Mouse (Mus musculus) cerebellum, adult (tissue): Measurements from ENCODE around the gene Tmem92.
"Not testable (repeated sequence)": the region's sequence is repeated elsewhere in the genome, so short reads cannot be mapped to it uniquely, and the experiment has no call there.

ENCODE experiments used
- ATAC-seq: cut with Nextera tagmentation; 2 replicates; pipeline ENCODE4 v1.9.2; 2017; ENCODE audit warnings: mild to moderate bottlenecking, moderate library complexity, mixed read lengths; ENCODE audit not compliant: insufficient number of reproducible peaks, low FRiP score, low TSS enrichment

The Tmem92 gene

DNA sequence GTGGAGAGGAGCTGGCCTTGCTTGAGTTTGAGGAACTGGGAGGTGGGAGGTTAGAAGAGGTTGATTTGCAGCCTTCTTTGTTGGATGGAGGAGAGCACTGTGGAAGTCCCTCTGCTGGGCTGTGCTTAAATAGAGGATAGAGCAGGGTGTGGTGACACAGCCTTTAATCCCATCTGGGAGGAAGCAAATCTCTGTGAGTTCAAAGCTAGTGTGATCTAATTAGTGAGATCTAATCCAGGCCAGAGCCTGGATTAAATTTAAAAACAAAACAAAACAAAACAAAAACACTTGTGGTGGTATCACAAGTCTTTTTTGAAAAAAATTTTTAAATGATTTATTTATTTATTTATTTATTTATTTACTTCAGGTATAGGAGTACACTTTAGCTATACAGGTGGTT is at the start of gene Tmem92:
Gene Tmem92, minus strand, starts transcription at position 101 of the 400 bp plus-strand sequence.
- no peak for ATAC-seq

DNA sequence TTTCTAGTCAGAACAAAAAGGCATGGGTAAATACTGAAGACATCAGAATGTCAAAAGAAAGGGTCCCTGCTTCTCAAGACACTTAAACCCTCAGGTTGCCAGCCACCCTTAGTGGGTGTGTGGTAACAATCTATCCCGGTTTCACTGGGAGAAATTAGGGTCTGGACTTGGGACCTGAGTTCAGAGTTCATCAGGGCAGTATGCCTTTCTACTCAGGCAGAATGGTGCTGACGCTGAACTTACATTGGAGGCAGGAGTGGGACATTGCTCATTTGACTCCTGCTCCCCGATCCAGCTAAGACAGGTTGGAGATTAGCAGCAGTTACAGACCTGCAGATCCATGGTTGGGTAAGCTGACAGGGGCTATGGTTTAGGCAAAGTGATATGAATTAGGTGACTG is 46.5 kb upstream of the Tmem92 start:
- no peak for ATAC-seq

DNA sequence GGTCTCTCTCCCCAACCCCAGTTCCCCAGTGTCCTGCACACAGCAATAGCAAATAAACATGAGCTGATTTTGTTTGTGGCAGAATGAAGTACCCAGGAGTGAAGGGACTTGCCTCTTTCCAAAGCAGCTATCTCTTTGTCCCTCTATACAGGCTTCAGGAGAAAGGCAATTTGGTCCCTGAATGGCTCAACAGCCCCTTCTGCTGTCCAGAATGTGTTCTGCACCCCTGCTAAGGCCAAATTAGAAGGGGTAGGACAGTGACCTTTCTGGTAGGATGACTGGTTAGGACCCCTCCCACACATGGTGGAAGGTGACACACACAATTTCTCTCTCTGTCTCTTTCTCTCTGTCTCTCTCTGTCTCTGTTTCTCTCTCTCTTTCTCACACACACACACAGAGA is 36.9 kb upstream of the Tmem92 start:
- not testable (repeated sequence) for ATAC-seq

DNA sequence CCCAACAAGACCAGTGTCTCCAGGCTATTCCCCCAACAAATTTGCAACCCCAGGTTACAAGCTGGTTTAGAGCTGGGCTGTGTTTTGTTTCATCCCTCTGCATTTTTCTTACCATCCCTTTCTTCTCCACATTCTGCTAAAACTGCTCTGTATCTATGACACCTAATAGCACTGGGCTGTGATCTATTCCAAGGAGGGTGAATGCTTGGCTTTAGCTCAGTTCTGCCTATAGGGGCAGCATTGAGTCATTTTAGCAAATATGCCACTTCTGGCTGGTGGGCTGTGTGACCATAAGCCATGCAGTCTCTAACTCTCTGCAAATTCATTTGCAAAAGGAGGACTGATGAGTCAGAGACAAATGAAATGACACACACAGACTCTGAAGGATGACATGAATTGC is 36.4 kb upstream of the Tmem92 start:
- ATAC-seq: not testable (repeated sequence)

DNA sequence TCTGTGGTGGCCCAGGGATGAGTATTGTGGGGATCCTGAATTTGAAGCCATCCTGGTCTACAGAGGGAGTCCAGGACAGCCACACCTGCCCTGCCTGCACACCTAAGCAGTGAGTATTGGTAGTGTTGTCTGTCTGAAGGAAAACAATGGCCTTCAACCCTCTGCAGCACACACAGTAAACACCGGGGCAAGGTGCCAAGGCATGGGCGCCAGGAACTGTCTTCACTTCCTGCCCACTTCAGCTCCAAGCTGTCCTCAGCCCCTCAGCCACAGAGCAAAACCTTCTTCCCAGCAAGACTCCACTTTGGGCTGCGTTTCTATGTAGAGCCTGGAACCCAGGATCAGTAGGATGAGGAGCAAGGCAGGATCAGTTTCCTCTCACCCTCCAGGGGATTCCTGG is 29.0 kb upstream of the Tmem92 start:
- not testable (repeated sequence) for ATAC-seq

DNA sequence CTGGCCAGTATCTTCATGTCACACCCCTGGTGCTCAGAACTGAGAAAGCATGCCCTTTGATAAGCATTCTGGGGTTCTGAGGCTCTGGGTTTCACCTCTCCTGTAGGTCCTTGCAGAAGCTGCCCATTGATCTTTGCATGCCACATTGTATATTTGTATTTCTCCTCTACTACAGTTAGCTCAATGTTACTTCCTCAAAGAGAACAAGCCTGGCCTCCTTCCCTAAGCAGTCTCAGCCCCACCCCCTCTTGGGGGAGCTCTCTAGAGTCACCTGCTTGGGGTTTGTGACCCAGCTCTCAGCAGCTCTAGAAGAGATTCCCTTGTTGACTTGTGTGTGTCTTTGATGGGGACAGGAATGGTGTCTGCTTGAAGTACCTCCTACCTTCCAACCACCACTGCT is 9.2 kb upstream of the Tmem92 start:
- no peak for ATAC-seq

DNA sequence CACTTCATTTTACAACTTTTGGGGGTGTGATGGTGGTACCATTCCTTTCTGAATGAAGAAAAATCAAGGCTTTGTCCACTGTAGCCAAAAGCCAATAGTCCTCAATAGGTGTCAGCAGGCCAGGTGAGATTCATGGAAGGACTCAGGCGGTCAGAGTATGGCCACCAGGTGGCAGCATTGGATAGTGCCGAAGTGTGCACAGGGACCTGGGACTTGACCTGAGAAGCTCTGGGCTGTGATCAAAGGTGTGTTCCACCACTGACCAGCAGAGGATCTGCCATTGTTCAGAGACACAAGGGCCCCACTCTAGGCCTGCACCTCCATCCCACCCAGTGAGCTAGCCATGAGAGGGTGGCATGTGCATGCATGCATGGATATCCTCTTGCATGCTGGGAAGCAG is 2.7 kb upstream of the Tmem92 start:
- peak; percentile 56; the same call in 1 of the 2 replicates for ATAC-seq

DNA sequence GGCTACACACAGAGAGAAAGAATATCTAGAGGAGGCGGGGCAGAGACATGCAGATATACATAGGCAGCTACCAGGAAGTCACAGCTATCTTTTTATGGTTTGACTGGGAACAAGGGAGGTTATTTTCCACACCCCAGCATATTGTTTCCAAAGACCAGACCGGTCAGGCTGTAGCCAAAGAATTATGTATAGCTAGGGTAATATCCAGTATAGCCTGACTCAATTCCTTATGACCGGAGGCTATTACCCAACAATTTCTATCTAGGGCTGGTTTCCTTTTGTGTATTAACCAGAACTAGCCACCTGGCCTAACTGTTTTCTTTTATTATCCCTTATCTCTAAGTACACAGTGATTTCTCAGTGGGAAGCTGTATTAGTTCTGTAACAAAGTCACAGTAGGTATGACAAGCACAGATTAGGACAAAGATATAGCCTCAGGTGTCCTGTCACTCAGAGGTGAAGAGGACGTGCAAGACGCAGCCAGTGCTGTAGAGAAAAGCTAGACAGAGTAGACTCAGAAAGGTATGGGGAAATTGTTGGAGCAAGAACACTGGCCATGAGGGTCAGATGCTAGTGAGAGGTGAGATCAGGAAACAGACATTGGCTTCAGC is 7.5 kb downstream of the Tmem92 start:
- no peak for ATAC-seq

DNA sequence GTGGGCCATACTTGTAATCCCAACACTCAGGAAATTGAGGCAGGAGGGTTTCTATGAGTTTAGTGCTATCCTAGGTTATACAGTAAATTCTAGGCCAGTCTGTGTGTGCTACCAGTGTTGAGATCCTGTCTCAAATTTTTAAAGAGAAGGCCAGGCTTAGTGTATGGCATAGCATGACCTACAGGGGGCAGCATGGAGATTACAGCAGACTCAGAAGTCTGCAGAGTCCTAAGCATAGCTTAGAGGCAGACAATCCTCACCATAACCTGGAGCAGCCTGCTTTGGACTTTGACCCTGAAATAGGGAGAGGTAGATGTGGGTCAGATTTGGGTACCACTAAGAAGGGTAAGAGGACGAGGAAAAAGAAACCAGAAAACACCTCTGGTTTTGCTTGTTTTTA is 8.7 kb downstream of the Tmem92 start:
- no peak for ATAC-seq

DNA sequence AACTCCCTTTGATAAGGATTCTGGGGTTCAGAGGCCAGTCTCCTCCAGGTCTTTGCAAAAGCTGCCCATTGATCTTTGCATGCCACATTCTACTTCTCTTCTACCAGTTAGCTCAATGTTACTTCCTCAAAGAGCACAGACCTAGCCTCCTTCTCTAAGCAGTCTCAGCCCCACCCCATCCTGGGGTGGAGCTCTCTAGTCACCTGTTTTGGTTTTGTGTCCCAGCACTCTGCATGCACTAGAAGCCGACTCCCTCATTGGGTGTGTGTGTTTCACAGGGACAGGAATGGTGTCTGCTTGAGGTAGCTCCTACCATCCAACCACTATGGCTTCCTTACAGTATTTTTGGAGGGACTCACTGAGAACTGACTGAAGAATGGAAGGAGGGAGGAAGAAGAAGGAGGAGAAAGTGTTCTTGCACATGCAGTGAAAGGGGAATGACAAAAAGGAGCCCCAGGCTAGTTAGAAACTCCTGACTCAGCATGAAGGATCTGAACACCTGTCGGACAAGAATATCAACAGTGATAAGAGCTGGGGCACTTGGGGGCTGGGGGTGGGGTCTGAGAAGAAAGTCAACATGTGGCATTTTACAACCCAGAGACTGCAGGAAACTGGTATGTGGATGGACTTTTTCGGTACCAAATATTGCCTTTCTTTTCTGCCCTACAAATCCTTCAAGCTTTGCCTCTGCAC is 10.0 kb downstream of the Tmem92 start:
- ATAC-seq: no peak

DNA sequence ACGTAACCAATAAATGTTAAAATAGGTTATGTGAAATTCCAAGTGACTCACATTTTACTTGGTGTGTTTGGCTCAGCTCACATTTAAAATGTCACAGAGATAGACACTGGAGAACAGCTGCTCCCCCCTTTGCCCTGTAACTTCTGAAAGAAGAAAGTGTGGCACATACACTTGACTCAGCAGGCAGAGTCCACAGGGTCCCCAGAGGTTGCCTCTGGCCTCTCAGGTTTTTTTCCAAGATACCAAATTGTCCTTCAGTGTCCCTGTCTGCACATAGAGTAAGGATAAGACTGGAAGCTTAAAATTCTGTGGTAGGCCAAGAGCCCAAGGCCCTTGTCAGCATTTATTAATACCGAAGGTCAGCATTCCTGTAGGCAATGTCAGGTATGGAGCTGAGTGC is 15.3 kb downstream of the Tmem92 start:
- ATAC-seq: no peak

DNA sequence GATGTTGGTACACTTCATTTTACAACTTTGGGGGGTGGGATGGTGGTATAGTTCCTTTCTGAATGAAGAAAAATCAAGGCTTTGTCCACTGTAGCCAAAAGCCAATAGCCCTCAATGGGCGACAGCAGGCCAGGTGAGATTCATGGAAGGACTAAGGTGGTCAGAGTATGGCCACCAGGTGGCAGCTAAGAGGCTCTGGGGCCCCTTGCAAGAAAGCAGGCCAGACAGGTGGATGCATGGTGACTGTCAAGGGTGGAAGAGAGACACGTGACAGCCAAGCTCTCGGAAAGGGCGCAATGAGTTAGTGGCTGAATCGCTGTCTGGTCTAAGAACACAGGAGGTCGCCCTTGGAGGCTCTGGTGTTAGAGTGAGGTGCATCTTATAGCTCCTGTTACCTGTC is 19.7 kb downstream of the Tmem92 start:
- no peak for ATAC-seq

DNA sequence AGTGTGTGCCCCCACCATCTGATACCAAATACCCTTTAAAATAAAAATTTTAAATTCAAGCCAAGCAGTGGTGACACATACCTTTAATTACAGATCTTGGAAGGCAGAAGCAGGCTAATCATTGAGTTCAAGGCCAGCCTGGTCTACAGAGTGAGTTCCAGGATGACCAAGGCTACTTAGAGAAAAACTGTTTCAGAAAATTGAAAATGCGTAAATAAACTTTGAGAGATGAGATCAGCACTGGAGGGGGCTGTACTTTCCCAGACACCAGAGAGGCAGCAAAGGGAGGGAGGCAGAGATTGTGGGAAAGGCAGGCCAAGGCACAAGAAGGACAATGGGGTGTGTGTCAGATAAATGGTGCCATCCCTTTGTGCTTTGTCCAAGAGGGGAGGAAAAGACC is 20.2 kb downstream of the Tmem92 start:
- no peak for ATAC-seq

DNA sequence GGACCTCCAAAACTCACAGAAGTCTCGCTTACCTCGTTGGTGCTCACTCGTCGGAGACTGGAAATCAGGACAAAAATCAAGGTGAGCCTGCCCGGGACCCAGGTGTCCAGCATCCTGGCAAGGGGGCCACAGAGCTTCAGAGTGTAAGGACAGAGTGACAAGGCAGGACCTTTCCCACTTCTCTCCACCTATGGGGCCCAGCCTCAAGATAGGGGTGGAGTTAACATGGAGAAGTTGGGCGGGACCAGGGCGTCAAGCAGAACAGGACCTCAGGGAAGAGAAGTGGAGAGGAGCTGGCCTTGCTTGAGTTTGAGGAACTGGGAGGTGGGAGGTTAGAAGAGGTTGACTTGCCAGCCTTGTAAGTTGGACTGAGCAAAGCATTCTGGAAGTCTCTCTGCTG is 21.7 kb downstream of the Tmem92 start:
- no peak for ATAC-seq

DNA sequence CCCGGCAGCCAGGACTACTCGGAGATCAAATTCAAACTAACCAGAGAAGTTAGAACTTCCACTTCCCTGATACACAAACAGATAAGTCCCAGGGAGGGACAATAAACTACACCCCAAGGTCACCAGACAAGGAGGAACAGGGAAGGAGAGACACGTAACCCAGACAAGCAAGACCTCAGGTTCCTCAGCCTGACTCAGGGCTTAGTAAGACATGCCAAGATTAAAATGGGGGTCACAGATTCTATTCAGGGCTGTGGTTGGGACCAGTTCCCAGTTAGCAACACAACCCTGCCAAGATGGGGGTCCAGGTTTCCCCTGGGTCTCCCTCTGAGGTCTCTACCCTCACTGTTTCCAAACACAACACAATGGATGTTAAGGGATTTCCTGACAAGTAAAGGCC is 22.1 kb downstream of the Tmem92 start:
- no peak for ATAC-seq

DNA sequence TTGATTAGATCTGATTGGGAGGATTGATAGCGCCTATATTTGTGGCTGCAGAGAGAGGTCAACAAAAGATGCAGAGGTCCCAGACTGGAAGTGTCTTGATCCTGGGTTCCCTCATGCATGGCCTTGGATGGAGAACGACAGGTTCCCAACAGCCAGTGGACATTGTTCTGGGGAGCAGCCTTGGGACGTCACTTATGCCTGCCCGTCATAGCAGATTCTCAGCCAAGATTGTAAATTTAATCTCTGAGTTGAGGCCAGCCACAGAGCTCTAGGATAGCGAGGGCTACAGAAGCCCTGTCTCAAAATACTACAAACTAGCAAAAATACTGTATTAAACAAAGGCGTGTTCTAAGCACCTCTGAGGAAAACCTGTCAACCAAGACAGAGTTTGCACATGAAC is 22.6 kb downstream of the Tmem92 start:
- no peak for ATAC-seq

DNA sequence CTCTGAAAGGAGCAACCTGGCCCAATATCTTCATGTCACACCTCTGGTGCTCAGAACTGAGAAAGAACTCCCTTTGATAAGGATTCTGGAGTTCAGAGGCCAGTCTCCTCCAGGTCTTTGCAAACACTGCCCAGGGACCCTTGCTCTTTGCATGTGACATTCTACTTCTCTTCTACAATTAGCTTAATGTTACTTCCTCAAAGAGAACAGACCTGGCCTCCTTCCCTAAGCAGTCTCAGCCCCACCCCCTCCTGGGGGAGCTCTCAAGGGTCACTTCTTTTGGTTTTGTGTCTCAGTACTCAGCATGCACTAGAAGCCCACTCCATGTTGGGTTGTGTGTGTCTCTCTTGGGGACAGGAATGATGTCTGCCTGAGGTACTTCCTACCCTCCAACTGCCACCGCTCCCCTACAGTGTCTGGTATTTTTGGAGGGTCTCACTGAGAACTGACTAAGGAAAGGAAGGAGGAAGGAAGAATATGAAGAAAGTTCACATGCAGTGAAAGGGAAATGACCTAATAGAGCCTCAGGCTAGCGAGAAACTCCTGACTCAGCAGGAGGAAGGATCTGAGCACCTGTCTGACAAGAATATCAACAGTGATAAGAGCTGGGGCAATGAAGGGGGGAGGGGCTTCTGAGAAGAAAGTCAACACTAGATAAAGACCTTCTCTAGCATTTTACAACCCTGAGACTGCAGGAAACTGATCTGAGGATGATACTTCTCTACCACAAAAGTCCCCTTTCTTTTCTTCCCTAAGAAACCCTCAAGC is 29.4 kb downstream of the Tmem92 start:
- ATAC-seq: no peak

DNA sequence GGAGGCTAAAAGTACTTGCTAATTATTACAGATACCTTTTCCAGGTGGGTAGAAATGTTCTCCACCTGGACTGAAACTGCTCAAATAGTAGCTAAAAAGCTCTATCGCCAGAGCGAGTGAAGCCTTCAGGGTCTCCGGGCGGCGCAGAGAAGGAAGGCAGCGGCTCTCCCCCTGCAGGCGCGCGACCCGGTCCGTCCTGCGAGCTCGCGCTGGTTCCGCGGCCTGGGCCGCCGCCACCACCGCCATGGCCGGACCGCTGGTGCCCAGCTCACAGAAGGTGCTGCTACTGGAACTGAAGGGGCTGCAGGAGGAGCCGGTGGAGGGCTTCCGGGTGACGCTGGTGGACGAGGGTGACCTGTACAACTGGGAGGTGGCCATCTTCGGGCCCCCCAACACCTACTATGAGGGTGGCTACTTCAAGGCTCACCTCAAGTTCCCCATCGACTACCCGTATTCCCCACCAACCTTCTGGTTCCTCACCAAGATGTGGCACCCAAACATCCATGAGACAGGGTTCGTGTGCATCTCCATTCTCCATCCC is 40.7 kb downstream of the Tmem92 start, which contains the start of gene Cdc34b:
Gene Cdc34b, plus strand, starts transcription at position 51 of the 541 bp plus-strand sequence.
- no peak for ATAC-seq

DNA sequence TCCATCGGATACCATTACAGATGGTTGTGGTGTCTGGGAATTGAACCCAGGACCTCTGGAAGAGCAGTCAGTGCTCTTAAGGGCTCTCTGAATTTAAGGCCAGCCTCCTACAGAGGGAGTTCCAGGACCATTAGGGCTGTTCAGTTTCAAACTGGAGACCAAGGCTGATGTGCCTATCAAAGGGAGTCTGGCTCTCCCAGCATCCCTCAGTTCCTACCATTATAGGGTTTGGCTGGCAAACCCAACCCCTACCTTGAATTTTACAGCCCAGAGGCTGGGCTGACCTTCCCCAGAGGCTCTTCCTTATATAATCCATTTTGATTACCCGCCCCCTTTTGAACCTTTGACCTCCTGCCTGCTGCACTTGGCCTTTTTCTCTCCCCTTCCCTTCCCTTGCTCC is 46.8 kb downstream of the Tmem92 start:
- ATAC-seq: no peak

DNA sequence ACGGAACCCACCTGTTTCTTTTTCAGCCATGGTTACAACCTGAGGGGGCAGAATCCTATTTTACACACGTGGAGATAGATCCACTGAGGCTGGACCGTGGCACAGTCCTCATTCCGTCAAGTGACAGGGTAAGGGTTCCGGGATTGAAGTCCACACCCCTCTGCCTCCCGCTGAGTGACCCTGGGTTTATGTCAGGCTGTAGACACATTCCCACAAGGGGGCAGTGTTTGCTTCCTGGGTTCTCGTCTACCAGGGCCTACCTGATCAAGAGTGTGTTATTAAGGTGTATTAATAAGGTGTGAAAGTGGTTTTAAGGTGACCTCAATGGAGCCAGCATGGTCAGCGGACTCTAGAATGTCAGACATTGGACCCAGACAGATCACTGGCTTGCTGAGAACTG is 49.7 kb downstream of the Tmem92 start:
- no peak for ATAC-seq

DNA sequence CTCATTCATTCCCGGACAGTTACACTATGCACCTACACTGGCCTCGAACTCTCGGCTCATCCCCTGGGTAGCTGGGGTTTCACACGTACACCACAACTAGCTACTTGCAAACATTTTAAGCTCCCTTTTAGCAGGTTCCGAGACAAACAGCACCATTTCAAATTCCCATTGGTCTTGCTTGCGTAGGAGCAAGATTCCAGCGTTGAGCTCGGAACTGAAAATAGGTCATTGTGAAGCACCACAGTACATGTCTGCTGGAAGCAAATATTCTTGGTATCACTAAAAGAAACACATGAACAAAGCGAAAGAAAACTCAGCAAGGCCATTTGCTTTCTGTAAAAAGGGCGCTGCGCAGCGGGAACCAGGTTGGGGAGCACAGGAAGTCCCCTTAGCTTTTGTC is 51.3 kb downstream of the Tmem92 start:
- ATAC-seq: no peak
